Mouse (Mus musculus): ENCODE measurements around the gene Gm3646. TPM values are rescaled to one million over a fixed set of nuclear protein-coding genes. Genes with fewer than 3 reads are reported as not detected.

The Gm3646 gene
- polyA plus RNA-seq, 1 experiment from 2014 or later, result not detected

GRCm38 (mm10) chr1:39758244-39758643, 46.9 kb downstream of the Gm3646 start:
- H3K4me3 ChIP-seq (replicated peaks; ENCODE audit: low read length), result no peak overlapping the region
- H3K4me2 ChIP-seq (ENCODE audit: low read depth, low read length), result no peak overlapping the region
- no peak overlapping the region for H3K9ac ChIP-seq (ENCODE audit: low read length)
- no peaks in the 10 kb centered on the region for H3K27me3 ChIP-seq (ENCODE audit: control insufficient read depth, insufficient read depth, low read length)
- peaks cover 28% of the 10 kb centered on the region for H3K4me1 ChIP-seq (ENCODE audit: control insufficient read depth, insufficient read depth, low read length)
- no peak overlapping the region for H3K27ac ChIP-seq (ENCODE audit: low read length)
- no peak for ATAC-seq (ENCODE audit: insufficient read depth, low FRiP score)
- no peaks in the 10 kb centered on the region for H3K9me3 ChIP-seq (replicated peaks; ENCODE audit: control insufficient read depth, low read length)
- 69% methylated on average over 9 of the region's 9 CpGs for WGBS
- H3K36me3 ChIP-seq (ENCODE audit: control insufficient read depth, insufficient read depth, low read length), result no peaks in the 10 kb centered on the region

GRCm38 (mm10) chr1:39756952-39757351, 48.2 kb downstream of the Gm3646 start:
- no peaks in the 10 kb centered on the region for H3K27me3 ChIP-seq (ENCODE audit: control insufficient read depth, insufficient read depth, low read length)
- no peak for ATAC-seq (ENCODE audit: insufficient read depth, low FRiP score)
- no peaks in the 10 kb centered on the region for H3K9me3 ChIP-seq (replicated peaks; ENCODE audit: control insufficient read depth, low read length)
- peaks cover 23% of the 10 kb centered on the region for H3K4me1 ChIP-seq (ENCODE audit: control insufficient read depth, insufficient read depth, low read length)
- no peaks in the 10 kb centered on the region for H3K36me3 ChIP-seq (ENCODE audit: control insufficient read depth, insufficient read depth, low read length)
- WGBS, result 63% methylated on average over 11 of the region's 11 CpGs
- no peak overlapping the region for H3K4me3 ChIP-seq (replicated peaks; ENCODE audit: low read length)
- H3K9ac ChIP-seq (ENCODE audit: low read length), result no peak overlapping the region
- H3K4me2 ChIP-seq (ENCODE audit: low read depth, low read length), result no peak overlapping the region
- no peak overlapping the region for H3K27ac ChIP-seq (ENCODE audit: low read length)

- no peaks in the 10 kb centered on the region for H3K9me3 ChIP-seq (replicated peaks; ENCODE audit: control insufficient read depth, low read length)
- no peaks in the 10 kb centered on the region for H3K36me3 ChIP-seq (ENCODE audit: control insufficient read depth, insufficient read depth, low read length)
- H3K4me3 ChIP-seq (replicated peaks; ENCODE audit: low read length), result no peak overlapping the region
- no peak overlapping the region for H3K27ac ChIP-seq (ENCODE audit: low read length)
- WGBS, result 62% methylated on average over 13 of the region's 13 CpGs
- H3K4me1 ChIP-seq (ENCODE audit: control insufficient read depth, insufficient read depth, low read length), result peaks cover 4% of the 10 kb centered on the region
- no peak for ATAC-seq (ENCODE audit: insufficient read depth, low FRiP score)
- H3K4me2 ChIP-seq (ENCODE audit: low read depth, low read length), result no peak overlapping the region
- no peaks in the 10 kb centered on the region for H3K27me3 ChIP-seq (ENCODE audit: control insufficient read depth, insufficient read depth, low read length)
- no peak overlapping the region for H3K9ac ChIP-seq (ENCODE audit: low read length)
Measured at GRCm38 (mm10) chr1:39754224-39754957, 50.7 kb downstream of the Gm3646 start.

Other genes starting within 250 kb of the Gm3646 start
- 19.8 and 21.2 TPM in 2 replicates for gene Rnf149, start 227.9 kb downstream of the Gm3646 start, polyA plus RNA-seq (2015; fragmentation: Nextera tagmentation; extraction: Ambion mirVana)
- gene Creg2, start 153.9 kb downstream of the Gm3646 start, polyA plus RNA-seq (2015; fragmentation: Nextera tagmentation; extraction: Ambion mirVana), result 0.29 and 0.34 TPM in 2 replicates
- gene Rfx8, start 84.3 kb downstream of the Gm3646 start, polyA plus RNA-seq (2015; fragmentation: Nextera tagmentation; extraction: Ambion mirVana), result 0.19 and 0.26 TPM in 2 replicates
- gene Map4k4, start 95.6 kb upstream of the Gm3646 start, polyA plus RNA-seq (2015; fragmentation: Nextera tagmentation; extraction: Ambion mirVana), result 15.3 and 16.2 TPM in 2 replicates

All from stomach, embryonic 16.5 days (tissue).